Mouse (Mus musculus) bone marrow, adult 2 months (tissue): ENCODE data around the gene Fosl2.

ENCODE experiments used
- CTCF ChIP-seq: fragments of 200-500 bp; IDR thresholded peaks from 2 replicates; pipeline ENCODE4 v1.5.1; 2011; ENCODE audit warnings: low read length, control low read depth; ENCODE audit not compliant: control insufficient read depth, insufficient read depth
- POLR2A ChIP-seq: fragments of 200-500 bp; IDR thresholded peaks from 2 replicates; pipeline ENCODE4 v1.6.1; 2011; ENCODE audit warnings: low read depth, mild to moderate bottlenecking, control low read depth, low read length, borderline replicate concordance; ENCODE audit not compliant: control insufficient read depth

DNA sequence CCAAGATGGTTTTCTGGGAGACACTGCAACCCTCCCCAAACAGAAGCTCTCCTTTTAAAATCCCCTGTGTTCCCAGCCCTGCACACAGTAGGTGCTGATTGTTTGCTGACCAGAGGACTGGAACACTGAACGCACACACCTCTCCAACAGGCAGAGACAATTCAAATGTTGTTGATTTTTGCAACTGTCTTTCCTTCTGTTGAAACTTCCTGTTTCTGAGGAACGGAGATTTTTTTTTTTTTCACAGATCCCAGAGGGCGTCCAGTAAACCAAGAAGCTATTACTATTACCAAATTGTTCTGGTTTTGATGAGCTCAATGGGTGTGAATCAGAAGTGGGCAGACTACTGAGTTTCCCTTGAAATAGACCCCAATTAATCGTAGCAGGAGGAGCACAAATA, 58.6 kb downstream of the Fosl2 start:
- TF ChIP-seq CTCF = no peak
- TF ChIP-seq POLR2A = no peak
